Mouse (Mus musculus): Measurements from ENCODE around the gene Gpr162.

DNA sequence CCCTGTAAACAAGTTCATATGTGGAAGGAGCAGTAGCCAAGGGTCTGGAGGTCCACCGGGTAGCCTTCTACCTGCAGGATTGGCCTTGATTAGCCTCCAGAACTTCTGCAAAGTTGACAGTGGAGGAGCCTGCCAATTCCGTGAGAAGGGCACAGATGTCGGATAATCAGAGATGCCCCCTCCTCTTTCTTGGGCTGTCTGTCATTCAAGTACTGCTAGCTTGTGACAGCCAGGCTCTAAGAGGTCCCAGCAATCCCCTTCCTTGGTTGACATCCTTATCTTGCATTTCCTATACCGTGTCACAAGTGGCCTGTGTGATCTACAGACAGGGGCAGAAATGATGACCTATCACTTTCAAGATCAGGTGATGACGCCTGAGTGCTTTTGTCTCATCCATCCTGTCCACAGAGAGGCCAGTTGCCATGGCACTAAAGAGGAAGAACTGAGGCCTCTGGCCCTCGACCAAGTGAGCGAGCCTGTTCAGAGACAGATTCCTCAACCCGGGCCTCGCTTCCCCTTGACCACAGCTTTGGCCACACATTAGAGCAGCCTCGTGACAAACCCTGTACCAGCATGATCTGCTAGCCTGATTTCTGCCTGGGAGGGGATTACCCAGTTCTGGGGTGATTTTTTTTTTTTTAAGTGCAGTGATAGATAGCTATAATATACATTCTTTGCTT, 37.2 kb upstream of the Gpr162 start:
- TF ChIP-seq POLR2A (IDR thresholded peaks at IDR 0.05; ENCODE audit: borderline replicate concordance, insufficient read depth, low read length) (no peak), CTCF (IDR thresholded peaks at IDR 0.05; ENCODE audit: borderline replicate concordance, insufficient read depth, low read depth, low read length) (no peak)

All from cerebellum, adult 2 months (tissue).